Mouse (Mus musculus): ENCODE data around the gene Myh7b.

Gene Myh7b

GRCm38 (mm10) chr2:155683137-155683536 lies 72.1 kb downstream of the Myh7b start:
- DNase-seq (ENCODE audit: low spot score in 2 of 2): no peak

- DNase-seq (ENCODE audit: low spot score in 2 of 2): no peak
These were observed 72.8 kb downstream of the Myh7b start for GRCm38 (mm10) chr2:155683821-155684220.
